Mouse (Mus musculus): Measurements from ENCODE around the gene Olfr1392. TPM values are rescaled to one million over a fixed set of nuclear protein-coding genes. Genes with fewer than 3 reads are reported as not detected.

The Olfr1392 gene
- polyA plus RNA-seq, 1 experiment, result 0.09 TPM

- TF ChIP-seq POLR2A (IDR thresholded peaks at IDR 0.05; ENCODE audit: borderline replicate concordance, extremely low read depth, low read depth, low read length) (no peak), CTCF (IDR thresholded peaks at IDR 0.05; ENCODE audit: insufficient read depth, low read length) (no peak)
- 41% methylated on average over 4 of the region's 4 CpGs for WGBS
These were observed 52.2 kb downstream of the Olfr1392 start for GRCm38 (mm10) chr11:49337150-49337832.

More at GRCm38 (mm10) chr11:49337150-49337832, 52.2 kb downstream of the Olfr1392 start:
- Histone ChIP-seq H3K4me3 (replicated peaks; ENCODE audit: extremely low read depth, low read depth, low read length) (no peak overlapping the region), H3K4me1 (ENCODE audit: control insufficient read depth, insufficient read depth, low read length) (no peaks in the 10 kb centered on the region)
- no peak for DNase-seq

Other genes starting within 250 kb of the Olfr1392 start
- 3.6 and 5.3 TPM in 2 replicates for gene 9930111J21Rik2, start 234.0 kb upstream of the Olfr1392 start, polyA plus RNA-seq (2012; rRNA removed)
- gene Tgtp2, start 221.1 kb upstream of the Olfr1392 start, polyA plus RNA-seq (2012; rRNA removed), result 10.5 and 17.6 TPM in 2 replicates
- gene Ifi47, start 208.7 kb upstream of the Olfr1392 start, polyA plus RNA-seq (2012; rRNA removed), result 7.4 and 12.7 TPM in 2 replicates
- gene Olfr1396, start 170.4 kb upstream of the Olfr1392 start, polyA plus RNA-seq (2012; rRNA removed), result 0.17 and 0.26 TPM in 2 replicates
- not detected in 2 replicates for gene Olfr1395, start 143.0 kb upstream of the Olfr1392 start, polyA plus RNA-seq (2012; rRNA removed)
- gene Olfr1394, start 130.9 kb upstream of the Olfr1392 start, polyA plus RNA-seq (2012; rRNA removed), result not detected in 2 replicates
- 1.6 and 2.1 TPM in 2 replicates for gene Btnl9, start 98.1 kb upstream of the Olfr1392 start, polyA plus RNA-seq (2012; rRNA removed)
- gene Zfp62, start 82.0 kb upstream of the Olfr1392 start, polyA plus RNA-seq (2012; rRNA removed), result 1.5 and 3.0 TPM in 2 replicates
- gene Mgat1, start 41.1 kb upstream of the Olfr1392 start, polyA plus RNA-seq (2012; rRNA removed), result 216 and 218 TPM in 2 replicates
- gene Olfr1393, start 7.0 kb upstream of the Olfr1392 start, polyA plus RNA-seq (2012; rRNA removed), result not detected in 2 replicates
- not detected in 2 replicates for gene Olfr10, start 19.5 kb downstream of the Olfr1392 start, polyA plus RNA-seq (2012; rRNA removed)
- not detected in 2 replicates for gene Olfr1391, start 37.5 kb downstream of the Olfr1392 start, polyA plus RNA-seq (2012; rRNA removed)
- gene Olfr1390, start 49.9 kb downstream of the Olfr1392 start, polyA plus RNA-seq (2012; rRNA removed), result not detected in 2 replicates
- not detected in 2 replicates for gene Olfr1389, start 137.8 kb downstream of the Olfr1392 start, polyA plus RNA-seq (2012; rRNA removed)
- 0.07 and 0.08 TPM in 2 replicates for gene Olfr1388, start 151.3 kb downstream of the Olfr1392 start, polyA plus RNA-seq (2012; rRNA removed)
- not detected in 2 replicates for gene Olfr1387, start 170.1 kb downstream of the Olfr1392 start, polyA plus RNA-seq (2012; rRNA removed)
- not detected in 2 replicates for gene Olfr1386, start 179.8 kb downstream of the Olfr1392 start, polyA plus RNA-seq (2012; rRNA removed)
- gene Olfr1385, start 203.8 kb downstream of the Olfr1392 start, polyA plus RNA-seq (2012; rRNA removed), result not detected in 2 replicates
- gene Olfr1384, start 221.4 kb downstream of the Olfr1392 start, polyA plus RNA-seq (2012; rRNA removed), result not detected in 2 replicates
- not detected in 2 replicates for gene Olfr1383, start 234.4 kb downstream of the Olfr1392 start, polyA plus RNA-seq (2012; rRNA removed)
- gene Olfr1382, start 243.0 kb downstream of the Olfr1392 start, polyA plus RNA-seq (2012; rRNA removed), result not detected in 2 replicates